Mouse (Mus musculus): ENCODE data around the gene Hist1h1t. TPM values are rescaled to one million over a fixed set of nuclear protein-coding genes. Genes with fewer than 3 reads are reported as not detected.
"Not testable (repeated sequence)": the region's sequence is repeated elsewhere in the genome, so short reads cannot be mapped to it uniquely, and the experiment has no call there.

The Hist1h1t gene
- polyA plus RNA-seq, 1 experiment from 2014 or later: not detected

DNA sequence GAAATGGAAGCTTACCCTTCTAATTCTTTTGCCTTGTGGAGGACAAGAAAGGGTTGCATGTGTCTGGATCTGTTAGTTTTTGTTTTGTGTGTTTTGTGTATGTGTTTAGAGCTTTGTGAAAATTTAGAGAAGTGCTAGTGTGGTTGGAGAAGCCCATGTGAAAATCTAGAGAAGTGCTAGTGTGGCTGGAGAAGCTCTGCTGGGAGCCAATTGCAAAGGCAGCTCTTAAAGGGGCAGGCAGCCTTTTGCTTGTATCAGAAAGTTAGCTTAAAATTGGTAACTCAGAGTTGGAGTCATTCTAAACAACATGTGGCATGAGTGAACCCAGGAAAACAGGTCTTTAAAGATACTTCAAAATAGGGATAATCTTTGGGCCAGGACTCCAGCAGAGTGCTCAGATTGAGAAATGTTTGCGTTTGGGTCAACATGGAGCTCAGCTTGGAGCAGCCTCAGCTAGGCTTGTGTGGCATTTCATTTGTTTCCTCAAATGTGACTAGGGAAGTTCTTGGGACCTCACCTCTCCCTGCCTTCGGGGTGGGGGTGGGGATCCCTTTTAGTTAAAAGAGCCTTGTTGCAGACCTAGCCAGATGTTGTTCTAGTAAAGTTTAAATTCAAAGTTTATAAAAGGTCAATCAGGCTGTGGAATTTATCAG is 22.1 kb downstream of the Hist1h1t start:
- not testable (repeated sequence) for H3K27me3 ChIP-seq (ENCODE audit: control insufficient read depth, insufficient read depth, low read length); H3K9me3 ChIP-seq (ENCODE audit: control insufficient read depth, low read length); H3K4me1 ChIP-seq (replicated peaks; ENCODE audit: control insufficient read depth, insufficient read depth, low read length); H3K27ac ChIP-seq (ENCODE audit: low read depth, low read length); H3K36me3 ChIP-seq (ENCODE audit: control insufficient read depth, insufficient read depth, low read length); DNase-seq (ENCODE audit: low spot score); H3K4me2 ChIP-seq (ENCODE audit: low read depth, low read length, severe bottlenecking); ATAC-seq (replicated peaks; ENCODE audit: low FRiP score); H3K4me3 ChIP-seq (ENCODE audit: low read depth, low read length); H3K9ac ChIP-seq (ENCODE audit: low read length)
- WGBS: 14% methylated on average over 2 of the region's 2 CpGs

DNA sequence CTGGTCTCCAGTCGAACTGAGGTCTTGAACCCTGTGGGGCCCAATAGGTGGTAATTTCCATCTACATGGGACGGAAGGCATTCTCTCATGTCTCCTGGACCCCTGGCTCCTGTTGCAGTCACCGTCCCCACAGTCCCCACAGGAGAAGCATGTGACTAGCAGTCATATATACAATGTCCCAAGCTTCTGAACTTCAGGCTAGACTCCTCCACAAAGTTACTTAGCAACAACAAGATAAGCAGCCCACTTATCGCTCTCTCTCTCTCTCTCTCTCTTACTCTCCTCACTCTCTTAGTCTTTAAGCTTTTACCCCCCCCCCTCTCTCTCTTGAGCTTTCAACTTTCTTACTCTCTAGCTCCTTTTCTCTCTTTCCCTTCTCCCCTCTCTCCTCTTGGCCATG is 28.6 kb downstream of the Hist1h1t start:
- Histone ChIP-seq H3K4me3 (ENCODE audit: low read depth, low read length) (no peak overlapping the region), H3K27me3 (ENCODE audit: control insufficient read depth, insufficient read depth, low read length) (no peaks in the 10 kb centered on the region), H3K36me3 (ENCODE audit: control insufficient read depth, insufficient read depth, low read length) (no peaks in the 10 kb centered on the region), H3K27ac (ENCODE audit: low read depth, low read length) (no peak overlapping the region), H3K9me3 (ENCODE audit: control insufficient read depth, low read length) (no peaks in the 10 kb centered on the region), H3K4me2 (ENCODE audit: low read depth, low read length, severe bottlenecking) (no peak overlapping the region), H3K9ac (ENCODE audit: low read length) (no peak overlapping the region), H3K4me1 (replicated peaks; ENCODE audit: control insufficient read depth, insufficient read depth, low read length) (no peaks in the 10 kb centered on the region)
- no peak for ATAC-seq (replicated peaks; ENCODE audit: low FRiP score)
- WGBS: 83% methylated on average over 4 of the region's 4 CpGs
- DNase-seq (ENCODE audit: low spot score): no peak

DNA sequence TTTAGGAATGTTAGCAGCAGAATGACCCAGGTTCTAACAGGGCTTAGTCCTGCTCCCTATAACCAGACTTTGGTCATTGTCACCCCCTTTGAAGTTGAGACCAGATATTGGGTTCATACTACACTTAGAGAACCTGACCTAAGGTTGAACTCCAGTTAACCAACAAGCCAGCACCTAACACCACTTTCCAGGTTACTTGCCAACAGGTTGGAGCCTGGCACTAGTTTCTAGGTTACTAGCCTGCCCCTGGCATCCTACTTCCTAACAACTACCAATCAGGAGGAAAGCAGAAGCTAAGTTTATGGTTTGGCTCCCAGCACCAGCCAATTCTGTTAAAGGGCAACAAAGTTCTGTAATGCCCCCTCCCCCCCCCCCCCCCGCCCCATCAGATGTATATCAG is 29.6 kb downstream of the Hist1h1t start:
- Histone ChIP-seq H3K4me3 (ENCODE audit: low read depth, low read length) (no peak overlapping the region), H3K27ac (ENCODE audit: low read depth, low read length) (no peak overlapping the region), H3K9ac (ENCODE audit: low read length) (no peak overlapping the region), H3K9me3 (ENCODE audit: control insufficient read depth, low read length) (no peaks in the 10 kb centered on the region), H3K27me3 (ENCODE audit: control insufficient read depth, insufficient read depth, low read length) (no peaks in the 10 kb centered on the region), H3K4me2 (ENCODE audit: low read depth, low read length, severe bottlenecking) (no peak overlapping the region), H3K36me3 (ENCODE audit: control insufficient read depth, insufficient read depth, low read length) (no peaks in the 10 kb centered on the region), H3K4me1 (replicated peaks; ENCODE audit: control insufficient read depth, insufficient read depth, low read length) (no peaks in the 10 kb centered on the region)
- no CpG with 5 or more reads among the region's 1 CpGs for WGBS
- DNase-seq (ENCODE audit: low spot score) (no peak), ATAC-seq (replicated peaks; ENCODE audit: low FRiP score) (no peak)

DNA sequence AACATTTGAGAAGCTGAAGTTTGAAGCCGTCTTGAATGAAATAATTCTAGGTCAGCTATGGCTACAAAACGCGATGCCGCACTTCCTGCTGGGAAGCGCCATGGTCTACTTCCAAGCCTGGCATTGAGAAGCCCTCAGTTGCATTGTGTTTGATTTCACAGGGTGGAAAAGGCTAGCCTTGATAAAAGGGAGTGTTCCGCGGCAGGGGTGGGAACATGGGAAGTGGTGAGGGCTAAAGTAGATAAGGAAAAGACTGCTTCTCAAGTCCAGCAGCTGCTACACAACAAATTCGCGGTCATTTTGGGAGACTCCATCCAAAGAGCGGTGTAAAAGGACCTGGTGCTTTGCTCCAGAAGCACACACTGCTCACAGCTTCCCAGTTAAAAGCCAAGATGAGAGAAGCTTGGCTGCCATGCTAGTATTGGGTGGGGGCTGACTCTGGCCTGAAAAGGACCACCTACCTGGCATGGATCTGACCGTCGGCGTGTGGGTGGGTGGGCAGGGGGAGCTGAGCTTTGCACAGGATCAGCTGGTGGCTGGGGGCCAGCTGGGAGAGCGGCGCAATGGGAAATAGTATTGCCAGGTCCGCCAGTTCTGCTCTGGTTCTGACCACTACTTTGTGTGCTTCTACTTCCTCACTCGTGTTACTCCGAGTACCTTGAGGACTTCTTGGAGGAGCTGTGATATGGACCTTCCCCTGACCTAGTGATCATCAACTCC is 33.0 kb downstream of the Hist1h1t start:
- no peak overlapping the region for H3K9ac ChIP-seq (ENCODE audit: low read length)
- H3K9me3 ChIP-seq (ENCODE audit: control insufficient read depth, low read length): no peaks in the 10 kb centered on the region
- H3K4me2 ChIP-seq (ENCODE audit: low read depth, low read length, severe bottlenecking): no peak overlapping the region
- no peaks in the 10 kb centered on the region for H3K36me3 ChIP-seq (ENCODE audit: control insufficient read depth, insufficient read depth, low read length)
- no peak overlapping the region for H3K27ac ChIP-seq (ENCODE audit: low read depth, low read length)
- no peak for ATAC-seq (replicated peaks; ENCODE audit: low FRiP score)
- H3K4me3 ChIP-seq (ENCODE audit: low read depth, low read length): no peak overlapping the region
- whole genome bisulfite sequencing: 88% methylated on average over 18 of the region's 18 CpGs
- H3K4me1 ChIP-seq (replicated peaks; ENCODE audit: control insufficient read depth, insufficient read depth, low read length): no peaks in the 10 kb centered on the region
- DNase-seq (ENCODE audit: low spot score): no peak
- H3K27me3 ChIP-seq (ENCODE audit: control insufficient read depth, insufficient read depth, low read length): no peaks in the 10 kb centered on the region

DNA sequence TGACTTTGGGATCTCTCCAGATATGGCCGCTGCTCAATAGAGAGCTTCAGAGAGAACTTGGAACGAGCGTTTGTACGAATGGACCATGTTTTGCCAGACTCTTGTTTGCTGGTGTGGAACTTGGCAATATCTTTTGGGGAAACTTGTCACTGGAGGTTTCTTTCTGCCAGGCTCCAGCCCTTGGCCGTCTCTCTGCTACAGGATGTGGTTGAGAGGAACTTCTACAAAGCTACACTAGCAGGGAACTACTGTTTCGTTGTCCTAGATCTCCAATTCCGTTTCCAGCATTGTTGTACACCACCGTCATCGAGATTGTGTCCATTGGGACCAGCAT is 33.5 kb downstream of the Hist1h1t start:
- ATAC-seq (replicated peaks; ENCODE audit: low FRiP score) (no peak), DNase-seq (ENCODE audit: low spot score) (no peak)
- WGBS: 96% methylated on average over 9 of the region's 9 CpGs

DNA sequence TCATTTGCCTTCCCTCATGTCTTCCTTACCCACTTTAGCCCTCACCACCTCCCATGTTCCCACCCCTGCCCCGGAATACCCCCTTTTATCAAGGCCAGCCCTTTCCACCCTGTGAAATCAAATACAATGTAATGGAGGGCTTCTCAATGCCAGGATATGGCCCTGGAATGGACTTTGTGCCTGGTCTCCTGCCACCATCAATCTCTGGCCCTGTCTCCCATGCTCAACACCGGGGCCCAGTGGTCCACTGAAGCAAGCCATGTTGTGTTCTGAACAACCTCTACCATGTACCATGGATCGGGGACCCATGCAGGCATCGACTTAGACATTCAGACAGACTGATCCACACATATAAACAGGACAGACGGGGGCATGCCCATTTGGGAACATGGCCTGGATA is 34.1 kb downstream of the Hist1h1t start:
- H3K27ac ChIP-seq (ENCODE audit: low read depth, low read length): no peak overlapping the region
- H3K4me3 ChIP-seq (ENCODE audit: low read depth, low read length): no peak overlapping the region
- H3K9ac ChIP-seq (ENCODE audit: low read length): no peak overlapping the region
- no peaks in the 10 kb centered on the region for H3K9me3 ChIP-seq (ENCODE audit: control insufficient read depth, low read length)
- no peak for ATAC-seq (replicated peaks; ENCODE audit: low FRiP score)
- DNase-seq (ENCODE audit: low spot score): no peak
- H3K4me2 ChIP-seq (ENCODE audit: low read depth, low read length, severe bottlenecking): no peak overlapping the region
- H3K4me1 ChIP-seq (replicated peaks; ENCODE audit: control insufficient read depth, insufficient read depth, low read length): no peaks in the 10 kb centered on the region
- H3K27me3 ChIP-seq (ENCODE audit: control insufficient read depth, insufficient read depth, low read length): no peaks in the 10 kb centered on the region
- no peaks in the 10 kb centered on the region for H3K36me3 ChIP-seq (ENCODE audit: control insufficient read depth, insufficient read depth, low read length)
- 95% methylated on average over 5 of the region's 5 CpGs for WGBS

More for the DNA sequence above, 33.5 kb downstream of the Hist1h1t start:
- no peaks in the 10 kb centered on the region for H3K36me3 ChIP-seq (ENCODE audit: control insufficient read depth, insufficient read depth, low read length)
- no peak overlapping the region for H3K4me3 ChIP-seq (ENCODE audit: low read depth, low read length)
- no peak overlapping the region for H3K9ac ChIP-seq (ENCODE audit: low read length)
- no peak overlapping the region for H3K27ac ChIP-seq (ENCODE audit: low read depth, low read length)
- no peaks in the 10 kb centered on the region for H3K4me1 ChIP-seq (replicated peaks; ENCODE audit: control insufficient read depth, insufficient read depth, low read length)
- H3K27me3 ChIP-seq (ENCODE audit: control insufficient read depth, insufficient read depth, low read length): no peaks in the 10 kb centered on the region
- H3K4me2 ChIP-seq (ENCODE audit: low read depth, low read length, severe bottlenecking): no peak overlapping the region
- no peaks in the 10 kb centered on the region for H3K9me3 ChIP-seq (ENCODE audit: control insufficient read depth, low read length)

DNA sequence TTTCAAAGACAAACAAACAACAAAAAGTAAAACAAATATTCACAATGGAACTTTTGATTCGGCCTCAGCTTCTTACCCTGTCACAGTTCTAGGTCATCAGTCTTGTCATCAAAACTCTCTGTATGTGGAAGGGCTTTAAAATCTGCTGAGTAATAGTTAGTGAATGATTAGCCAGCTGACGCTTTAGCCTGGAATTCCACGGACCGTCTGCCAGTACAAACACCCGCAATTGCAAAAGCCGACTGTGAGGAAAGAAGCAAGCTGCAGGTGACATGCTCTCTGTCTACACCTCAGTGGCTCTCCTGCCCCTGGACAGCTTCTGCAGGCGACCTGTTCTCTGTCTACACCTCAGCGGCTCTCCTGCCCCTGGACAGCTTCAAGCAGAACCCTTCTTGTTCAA is 34.9 kb downstream of the Hist1h1t start:
- ATAC-seq (replicated peaks; ENCODE audit: low FRiP score) (no peak), DNase-seq (ENCODE audit: low spot score) (no peak)
- no peaks in the 10 kb centered on the region for H3K4me1 ChIP-seq (replicated peaks; ENCODE audit: control insufficient read depth, insufficient read depth, low read length)
- no peak overlapping the region for H3K4me3 ChIP-seq (ENCODE audit: low read depth, low read length)
- no peak overlapping the region for H3K27ac ChIP-seq (ENCODE audit: low read depth, low read length)
- no peak overlapping the region for H3K9ac ChIP-seq (ENCODE audit: low read length)
- H3K4me2 ChIP-seq (ENCODE audit: low read depth, low read length, severe bottlenecking): no peak overlapping the region
- no peaks in the 10 kb centered on the region for H3K36me3 ChIP-seq (ENCODE audit: control insufficient read depth, insufficient read depth, low read length)
- no peaks in the 10 kb centered on the region for H3K27me3 ChIP-seq (ENCODE audit: control insufficient read depth, insufficient read depth, low read length)
- 66% methylated on average over 8 of the region's 8 CpGs for WGBS
- no peaks in the 10 kb centered on the region for H3K9me3 ChIP-seq (ENCODE audit: control insufficient read depth, low read length)

DNA sequence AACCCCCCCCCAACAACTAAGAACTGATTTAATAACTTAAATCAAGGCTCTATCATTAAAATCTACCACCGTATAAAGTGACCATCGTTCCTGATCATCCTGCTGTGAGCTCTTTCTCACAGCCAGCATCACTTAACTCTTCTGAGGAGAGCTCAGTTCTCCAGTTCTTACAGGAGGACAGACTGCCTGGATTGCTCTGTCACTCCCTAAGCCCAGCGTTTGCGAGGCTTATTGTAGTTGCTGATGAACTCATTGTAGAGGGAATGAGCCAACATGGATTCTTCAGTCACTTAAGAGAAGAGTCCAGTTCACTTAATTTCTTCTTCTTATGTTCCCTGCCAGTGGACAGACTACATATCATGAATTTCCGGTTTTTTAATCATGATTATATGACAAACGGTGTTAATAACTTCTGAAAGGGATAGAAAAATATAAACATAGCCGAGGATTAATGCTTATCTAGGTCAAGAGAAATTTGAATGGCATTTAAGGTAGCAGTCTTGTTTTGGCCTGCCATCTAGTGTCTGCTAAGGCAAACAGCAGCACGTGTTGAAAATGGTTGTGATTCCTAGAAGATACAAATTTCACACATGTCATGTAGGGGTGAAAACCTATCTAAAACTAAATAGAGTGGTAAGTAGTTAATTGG is 36.7 kb downstream of the Hist1h1t start:
- H3K4me2 ChIP-seq (ENCODE audit: low read depth, low read length, severe bottlenecking): no peak overlapping the region
- H3K4me1 ChIP-seq (replicated peaks; ENCODE audit: control insufficient read depth, insufficient read depth, low read length): no peaks in the 10 kb centered on the region
- DNase-seq (ENCODE audit: low spot score) (no peak), ATAC-seq (replicated peaks; ENCODE audit: low FRiP score) (no peak)
- H3K27ac ChIP-seq (ENCODE audit: low read depth, low read length): no peak overlapping the region
- H3K9ac ChIP-seq (ENCODE audit: low read length): no peak overlapping the region
- H3K9me3 ChIP-seq (ENCODE audit: control insufficient read depth, low read length): no peaks in the 10 kb centered on the region
- H3K36me3 ChIP-seq (ENCODE audit: control insufficient read depth, insufficient read depth, low read length): no peaks in the 10 kb centered on the region
- 28% methylated on average over 8 of the region's 8 CpGs for WGBS
- no peak overlapping the region for H3K4me3 ChIP-seq (ENCODE audit: low read depth, low read length)
- H3K27me3 ChIP-seq (ENCODE audit: control insufficient read depth, insufficient read depth, low read length): no peaks in the 10 kb centered on the region
